Mouse (Mus musculus): ENCODE measurements around the gene Relt. TPM values are rescaled to one million over a fixed set of nuclear protein-coding genes. Genes with fewer than 3 reads are reported as not detected.
A peak's percentile ranks its signal among the peaks of the same experiment; 100 is the strongest.
"Not testable (repeated sequence)": the region's sequence is repeated elsewhere in the genome, so short reads cannot be mapped to it uniquely, and the experiment has no call there.

Gene Relt
- total RNA-seq, 2 experiments from 2014 or later: 13.8 to 16.6 TPM

DNA sequence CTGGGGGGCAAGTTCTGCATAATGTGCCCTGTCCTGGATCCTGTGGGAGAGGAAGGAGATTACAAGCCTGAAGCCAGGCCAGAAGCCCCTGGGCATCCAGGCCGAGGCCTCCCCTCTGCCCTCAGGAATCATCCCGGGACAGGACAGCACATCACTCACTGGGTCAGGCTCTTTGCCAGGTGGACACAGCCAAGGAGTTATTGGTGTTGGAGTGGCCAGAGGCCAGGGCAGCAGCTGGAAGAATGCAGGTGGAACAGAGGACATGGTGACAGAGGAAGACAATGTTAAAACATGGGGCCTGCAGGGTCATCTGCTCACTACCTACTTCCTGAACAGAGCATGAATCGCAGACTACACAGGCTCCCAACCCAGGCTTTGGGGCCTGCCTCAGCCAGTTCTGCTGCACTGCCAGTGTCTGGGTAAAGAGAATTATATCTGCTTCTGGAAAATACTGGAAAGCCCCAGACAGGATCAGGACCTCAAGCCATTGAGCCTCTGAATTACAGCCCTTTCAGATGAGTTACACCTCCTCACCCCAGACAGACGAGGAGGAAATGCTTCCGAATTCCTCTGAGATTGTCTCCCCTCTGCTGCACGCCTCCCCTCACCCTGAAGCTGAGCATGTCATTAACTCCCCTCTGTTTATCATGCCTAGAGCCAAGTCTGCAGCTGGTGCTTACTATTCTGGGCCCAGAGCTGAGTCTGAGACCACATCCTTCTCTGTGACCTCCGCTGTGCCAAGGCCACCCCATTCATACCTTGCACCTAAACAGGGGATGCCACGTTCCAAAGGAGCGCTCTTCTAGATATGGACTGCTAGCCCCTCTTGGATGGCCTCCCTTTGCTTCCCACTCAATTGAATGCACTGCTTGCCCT is 11.5 kb downstream of the Relt start:
- DNase-seq (ENCODE audit: low spot score in 2 of 2): no peak
- intact Hi-C loops (cut with DNase I): no loop called here

DNA sequence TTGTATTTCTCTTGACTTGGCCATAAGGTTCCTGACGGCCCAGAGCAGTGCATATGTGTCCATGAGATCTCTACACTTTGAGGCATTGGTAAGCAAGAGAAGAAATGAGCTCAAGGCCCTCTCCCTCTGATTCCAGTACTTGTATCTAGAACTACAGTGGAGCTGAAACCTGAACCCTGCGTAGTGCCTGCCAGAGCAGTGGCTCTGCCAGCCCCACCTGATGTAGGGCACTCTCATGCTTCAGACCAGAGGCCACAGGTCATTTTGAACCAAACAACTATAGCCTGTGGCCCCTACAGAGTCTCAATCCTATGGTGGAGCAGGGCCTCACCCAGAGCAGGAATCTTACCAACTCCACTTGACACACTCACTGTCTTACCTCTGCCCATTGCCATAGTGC is 13.7 kb downstream of the Relt start:
- intact Hi-C loops (cut with DNase I): loop anchor here (1.0 to 2.0 kb wide), 2 partner anchors 17 to 37 kb away; no protein-coding TSS in a partner anchor
- DNase-seq (ENCODE audit: low spot score in 2 of 2): no peak

DNA sequence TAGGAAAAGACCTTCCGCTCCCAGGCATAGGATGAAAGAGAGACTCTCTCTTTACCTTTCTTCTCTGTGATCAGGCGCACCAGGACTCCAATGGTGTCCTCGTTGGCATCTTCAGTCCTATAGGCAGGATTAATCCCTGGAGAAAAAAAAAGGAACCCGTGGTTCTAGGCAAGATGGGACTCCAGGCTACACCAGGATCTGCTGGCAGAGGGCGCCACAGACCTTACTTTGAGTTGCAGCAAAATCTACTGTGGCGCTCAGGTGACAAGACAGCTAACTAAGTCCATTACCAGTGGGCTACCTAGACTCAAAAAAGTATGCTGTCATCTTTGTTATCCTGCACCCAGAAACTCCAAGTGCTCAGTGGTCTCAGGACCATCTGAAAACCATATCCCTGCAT is 14.5 kb downstream of the Relt start:
- intact Hi-C loops (cut with DNase I): loop anchor here (1.0 to 2.0 kb wide), 2 partner anchors 18 to 38 kb away; no protein-coding TSS in a partner anchor

DNA sequence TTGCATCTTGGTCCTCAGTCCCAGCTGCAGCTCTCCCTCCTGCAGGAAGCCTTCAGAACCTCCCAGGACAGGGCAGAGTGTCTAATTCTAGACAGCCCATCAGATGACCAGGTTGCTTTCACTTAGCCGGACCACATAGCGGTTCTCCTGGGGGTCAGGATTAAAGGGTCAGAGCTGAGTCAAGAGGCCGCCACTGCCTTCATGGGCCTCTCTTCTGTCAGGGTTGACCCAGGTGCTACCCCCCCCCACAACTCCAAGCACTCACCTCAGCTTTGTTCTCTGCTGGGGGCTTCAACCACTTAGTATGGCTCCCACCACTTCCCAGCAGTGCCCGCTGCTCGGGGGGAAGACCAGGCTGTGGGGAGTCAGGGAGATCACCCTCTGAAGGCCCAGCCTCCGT is 16.1 kb downstream of the Relt start:
- no peak for DNase-seq (ENCODE audit: low spot score in 2 of 2)

More for the DNA sequence above, 14.5 kb downstream of the Relt start:
- DNase-seq (ENCODE audit: low spot score in 2 of 2): peak; percentile 74 to 89

DNA sequence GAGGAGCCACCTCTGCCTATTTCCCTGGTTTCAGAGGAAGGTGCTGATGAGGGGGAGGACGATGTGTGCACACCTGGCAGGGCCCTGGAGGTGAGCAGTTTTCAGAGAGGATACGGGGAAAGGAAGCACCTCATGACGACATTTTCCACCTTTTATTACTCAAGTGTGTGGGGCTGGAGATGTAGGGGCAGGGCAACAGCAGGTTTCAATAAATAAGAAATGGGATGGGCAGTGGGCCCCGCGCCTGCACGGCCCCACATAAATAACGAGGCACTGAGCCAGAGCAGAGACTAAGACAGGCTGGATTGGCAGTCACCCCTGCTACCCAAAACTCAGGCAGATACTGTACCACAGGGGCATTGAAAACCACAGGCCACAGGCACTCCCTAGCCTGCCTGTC is 17.2 kb downstream of the Relt start:
- DNase-seq (ENCODE audit: low spot score in 2 of 2); intact Hi-C loops (cut with DNase I): not testable (repeated sequence)

More for the DNA sequence above, 16.1 kb downstream of the Relt start:
- intact Hi-C loops (cut with DNase I): no loop called here

DNA sequence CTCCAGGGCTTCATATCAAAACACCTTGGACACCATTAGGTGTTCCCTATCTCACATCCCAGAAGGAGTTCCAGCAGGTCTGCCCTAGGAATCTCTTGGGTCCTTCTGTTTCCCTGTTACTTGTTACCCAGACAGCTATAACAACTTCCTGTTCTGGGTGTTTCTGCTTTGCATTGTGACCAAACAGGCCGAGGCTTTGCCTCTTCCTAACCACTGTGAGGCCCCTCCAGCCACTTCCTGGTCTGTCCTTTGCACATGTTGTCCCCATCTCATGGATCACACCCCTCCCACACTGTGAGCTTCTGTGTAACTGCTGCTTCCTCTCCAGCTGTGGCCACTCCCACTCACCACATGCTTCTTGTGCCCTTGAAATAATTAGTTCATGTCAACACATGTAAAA is 17.8 kb downstream of the Relt start:
- intact Hi-C loops (cut with DNase I): no loop called here
- DNase-seq (ENCODE audit: low spot score in 2 of 2): peak; percentile 55 to 72

DNA sequence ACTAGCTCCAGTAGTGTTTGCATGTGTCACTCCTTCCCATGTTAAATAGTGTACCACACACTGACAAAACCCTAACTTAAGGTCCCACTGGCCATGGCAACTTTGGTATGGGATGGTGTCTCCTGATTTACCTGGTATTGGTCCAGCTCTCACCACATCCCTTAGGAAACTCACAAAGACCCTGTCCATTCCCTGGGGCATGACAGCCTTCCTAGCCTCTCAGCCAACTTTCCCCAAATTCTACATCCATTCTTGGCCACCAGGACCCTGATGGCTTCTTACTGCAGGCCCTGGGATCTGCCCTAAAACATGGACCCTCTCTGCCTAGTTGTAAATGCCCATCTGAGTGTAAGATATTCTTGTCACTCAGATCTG is 18.2 kb downstream of the Relt start:
- intact Hi-C loops (cut with DNase I): no loop called here
- no peak for DNase-seq (ENCODE audit: low spot score in 2 of 2)

DNA sequence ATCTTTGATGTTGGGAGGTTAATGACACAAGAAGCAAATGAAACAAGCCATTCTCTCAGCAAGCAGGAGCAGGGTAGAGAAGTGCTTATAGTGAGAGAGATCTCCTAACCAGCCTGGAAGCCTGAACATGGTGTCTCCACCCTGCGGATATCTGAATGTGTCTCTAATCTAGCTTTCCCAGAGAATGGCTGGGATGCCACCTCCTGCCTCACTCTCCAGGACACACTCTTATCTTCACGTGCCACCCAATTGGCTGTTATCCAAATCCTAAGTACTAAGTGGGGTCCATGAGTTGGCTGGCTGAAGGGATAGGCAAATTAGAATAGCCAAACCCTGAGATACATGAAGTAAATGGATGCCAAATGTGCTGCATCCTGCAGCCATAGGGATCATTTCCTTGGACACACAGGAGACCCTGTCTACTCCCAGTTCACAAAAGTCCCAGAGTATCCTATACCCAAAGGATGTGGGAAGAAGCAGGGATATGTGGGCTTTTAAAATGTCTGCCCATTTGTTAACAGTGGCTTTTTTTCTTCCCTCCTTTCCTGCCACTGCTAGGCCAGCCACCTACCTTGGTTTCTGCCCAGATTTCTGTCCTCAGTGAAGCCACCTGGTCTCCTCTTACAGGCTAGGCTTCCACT is 18.7 kb downstream of the Relt start:
- intact Hi-C loops (cut with DNase I): no loop called here
- DNase-seq (ENCODE audit: low spot score in 2 of 2): no peak

DNA sequence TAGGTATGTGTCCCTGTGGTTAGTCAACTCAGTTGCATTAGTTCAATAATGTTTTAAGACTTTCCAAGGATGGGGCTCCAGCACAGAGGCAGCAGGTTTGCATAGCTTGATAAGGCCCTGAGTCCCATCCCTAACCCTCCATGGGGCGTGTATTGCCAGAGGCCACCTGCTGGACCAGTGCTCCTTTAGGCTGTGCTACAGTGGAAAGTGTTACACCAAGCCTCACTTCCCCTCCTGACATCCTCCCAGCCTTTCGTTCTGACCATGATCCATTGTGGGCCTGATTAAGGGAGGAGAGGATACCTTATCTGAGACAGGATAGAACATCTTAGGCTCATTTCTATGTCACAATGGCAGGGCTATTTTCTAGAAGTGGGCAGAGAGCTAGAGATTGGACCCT is 19.4 kb downstream of the Relt start:
- intact Hi-C loops (cut with DNase I): no loop called here
- no peak for DNase-seq (ENCODE audit: low spot score in 2 of 2)

DNA sequence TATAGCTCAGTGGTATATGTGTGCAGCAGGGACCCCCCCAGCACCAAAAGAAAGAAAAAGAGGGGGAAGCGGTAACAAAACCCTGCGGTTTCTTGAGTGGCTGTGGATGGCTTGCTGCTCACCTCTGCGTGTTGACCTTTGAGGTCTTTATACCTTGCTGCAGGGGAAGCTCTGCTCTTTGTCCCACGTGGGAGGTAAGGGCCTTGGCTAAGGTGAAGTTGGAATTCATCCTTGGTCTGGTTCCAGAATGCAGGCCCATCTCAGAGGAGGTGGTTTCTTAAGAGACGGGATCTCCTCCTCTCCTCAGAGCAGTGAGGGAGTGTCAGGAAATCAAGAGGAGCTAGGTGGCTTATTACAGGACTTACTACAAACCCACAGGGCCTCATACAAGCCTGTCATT is 21.1 kb downstream of the Relt start:
- intact Hi-C loops (cut with DNase I): no loop called here
- DNase-seq (ENCODE audit: low spot score in 2 of 2): no peak

DNA sequence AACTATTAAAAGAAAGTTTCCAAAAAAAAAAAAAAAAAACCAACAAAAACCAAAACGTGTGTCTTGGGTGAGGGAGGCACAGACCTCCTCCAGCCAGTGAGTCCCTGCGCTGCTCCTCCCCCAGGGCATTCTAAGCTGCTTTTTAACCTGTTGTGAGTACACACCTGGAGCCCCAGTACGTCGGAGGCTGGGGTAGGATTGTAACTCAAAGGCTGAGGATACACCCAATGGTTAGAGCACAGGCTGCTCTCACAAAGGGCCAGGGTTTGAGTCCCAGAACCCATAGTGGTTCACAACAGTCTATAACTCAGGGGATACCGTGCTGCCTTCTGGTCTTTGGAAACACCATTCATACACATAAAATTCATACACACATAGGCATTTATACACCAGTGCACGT is 21.6 kb downstream of the Relt start:
- DNase-seq (ENCODE audit: low spot score in 2 of 2): no peak
- intact Hi-C loops (cut with DNase I): no loop called here

DNA sequence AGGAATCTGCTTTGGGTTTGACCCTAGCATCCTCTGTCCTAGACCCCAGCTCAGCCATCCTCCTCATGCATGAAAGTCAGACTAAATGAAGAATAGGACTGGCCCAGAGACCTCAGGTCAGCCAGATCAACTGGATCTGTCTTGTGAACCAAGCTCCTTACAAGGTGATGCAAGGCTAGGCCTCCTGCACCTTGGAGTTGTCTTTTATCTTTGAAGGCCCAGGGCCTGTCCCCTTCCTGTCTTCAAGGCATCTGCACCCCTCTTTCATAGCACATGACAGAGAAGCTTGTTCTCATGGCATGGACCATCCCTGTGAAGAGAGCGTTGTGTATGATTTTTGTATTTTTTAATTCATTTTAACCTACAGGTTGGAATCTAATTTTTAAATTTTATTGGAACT is 22.3 kb downstream of the Relt start:
- DNase-seq (ENCODE audit: low spot score in 2 of 2): no peak
- intact Hi-C loops (cut with DNase I): no loop called here

DNA sequence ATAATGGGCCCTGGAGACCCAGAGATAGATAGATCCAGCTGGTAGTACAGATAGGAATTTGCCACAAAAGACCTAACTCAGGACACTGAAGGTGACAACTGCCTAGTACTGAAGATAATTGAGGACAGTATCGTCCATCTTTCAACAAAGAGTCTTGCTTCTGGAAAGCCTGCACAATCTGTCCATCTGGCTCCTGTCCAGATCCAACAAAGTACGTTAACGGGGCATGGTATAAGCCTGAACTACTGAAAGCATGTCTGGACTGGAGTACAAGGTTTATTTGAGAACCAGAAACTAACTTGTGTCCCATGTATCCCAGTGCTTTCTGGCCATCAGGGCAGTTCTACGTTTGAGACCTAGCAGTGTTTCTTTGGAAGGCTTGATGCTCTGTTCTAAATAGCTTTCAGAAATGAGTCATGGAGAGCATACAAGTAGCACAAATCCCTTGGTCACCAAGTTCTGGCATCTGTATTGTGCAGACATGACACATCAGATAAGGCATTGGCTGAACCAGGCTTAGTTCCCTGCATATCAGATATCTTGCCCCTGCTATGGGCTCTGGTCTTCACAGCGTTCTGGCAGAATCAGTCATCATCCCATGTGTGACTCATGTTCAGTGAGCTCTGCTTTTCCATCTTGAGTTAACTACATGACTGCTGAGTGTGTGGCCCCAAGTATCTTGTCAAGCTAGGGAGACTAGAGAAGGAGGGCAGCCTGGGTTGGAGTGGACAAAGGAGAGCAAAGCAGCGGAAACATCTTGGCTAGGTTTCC is 23.4 kb downstream of the Relt start:
- intact Hi-C loops (cut with DNase I): no loop called here
- DNase-seq (ENCODE audit: low spot score in 2 of 2): no peak

DNA sequence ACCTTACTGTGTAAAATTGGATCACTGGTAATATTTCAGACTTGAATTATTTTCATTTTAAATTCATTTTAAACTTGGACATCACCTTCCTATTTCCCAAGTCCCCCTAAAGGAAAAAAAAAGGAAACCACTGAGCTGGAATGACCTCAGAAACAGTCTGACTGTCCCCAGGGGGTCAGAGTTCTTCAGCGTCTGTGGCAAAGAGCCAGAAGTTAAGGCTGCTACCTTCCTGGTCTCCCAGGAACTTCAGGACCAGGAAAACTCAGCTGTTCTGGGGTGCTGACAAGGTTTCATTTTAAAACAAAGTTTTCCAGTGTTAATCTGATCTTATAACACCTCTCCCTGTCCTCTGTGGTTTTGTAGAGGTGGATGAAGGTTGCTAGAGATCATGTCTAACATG is 25.5 kb downstream of the Relt start:
- intact Hi-C loops (cut with DNase I): no loop called here

DNA sequence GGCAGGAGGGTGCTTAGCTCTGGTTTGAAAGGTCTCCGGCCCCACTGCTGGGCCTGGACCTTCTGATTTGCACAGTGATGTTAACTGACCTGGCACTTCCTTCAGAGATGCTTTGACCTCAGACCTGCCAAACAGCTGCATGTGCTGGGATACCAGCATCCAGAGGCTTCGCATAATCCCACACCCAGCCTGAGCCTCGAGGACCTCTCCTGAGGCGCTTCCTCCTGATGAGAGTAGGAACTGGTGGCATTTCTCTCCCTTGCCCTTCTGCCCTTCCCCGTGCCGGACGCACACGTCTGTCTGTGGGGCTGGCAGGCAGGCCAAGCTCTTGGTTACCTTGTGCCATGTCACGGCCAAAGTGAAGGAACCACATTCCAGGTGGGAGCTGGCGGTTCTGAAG is 26.6 kb downstream of the Relt start:
- no peak for DNase-seq (ENCODE audit: low spot score in 2 of 2)

More for the DNA sequence above, 25.5 kb downstream of the Relt start:
- no peak for DNase-seq (ENCODE audit: low spot score in 2 of 2)

DNA sequence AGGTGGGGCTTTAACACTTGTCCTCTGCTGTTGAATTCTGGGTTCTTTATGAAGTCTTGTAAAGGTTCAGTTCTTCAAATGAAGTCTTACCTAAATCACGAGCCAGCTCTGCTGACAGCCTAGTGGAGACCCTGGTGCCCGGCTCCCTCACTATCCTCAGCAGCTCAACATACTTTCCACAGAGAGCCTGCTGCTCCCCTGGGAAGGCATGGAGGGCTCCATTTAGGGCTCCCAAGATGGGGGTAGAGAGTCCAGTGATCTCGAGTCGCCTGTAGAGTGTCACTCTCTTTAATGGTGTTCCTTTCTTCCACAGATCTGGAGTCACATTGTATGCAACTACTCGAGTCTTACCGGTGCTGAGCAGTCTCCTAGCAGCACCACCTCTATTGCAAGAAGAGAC is 27.5 kb downstream of the Relt start:
- intact Hi-C loops (cut with DNase I): no loop called here
- DNase-seq (ENCODE audit: low spot score in 2 of 2): no peak

More for the DNA sequence above, 26.6 kb downstream of the Relt start:
- intact Hi-C loops (cut with DNase I): no loop called here

DNA sequence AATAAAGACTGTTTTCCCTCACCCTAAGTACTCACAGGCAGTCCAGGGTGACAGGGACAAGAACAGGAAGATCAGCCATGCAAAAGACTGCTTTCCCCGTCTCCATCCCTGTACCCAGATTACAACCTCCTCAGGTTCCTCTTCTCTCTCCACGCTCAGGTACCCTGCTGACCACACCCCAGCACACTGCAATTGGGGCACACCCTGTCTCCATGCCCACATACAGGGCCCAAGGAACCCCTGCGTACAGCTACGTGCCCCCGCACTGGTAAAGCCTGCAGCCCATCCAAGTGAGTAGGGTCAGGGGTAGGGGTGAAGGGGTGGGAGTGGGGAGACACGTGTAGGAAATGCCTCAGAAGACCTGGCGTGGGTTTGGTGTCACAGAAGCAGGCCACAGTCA is 28.1 kb downstream of the Relt start:
- DNase-seq (ENCODE audit: low spot score in 2 of 2): no peak
- intact Hi-C loops (cut with DNase I): no loop called here

DNA sequence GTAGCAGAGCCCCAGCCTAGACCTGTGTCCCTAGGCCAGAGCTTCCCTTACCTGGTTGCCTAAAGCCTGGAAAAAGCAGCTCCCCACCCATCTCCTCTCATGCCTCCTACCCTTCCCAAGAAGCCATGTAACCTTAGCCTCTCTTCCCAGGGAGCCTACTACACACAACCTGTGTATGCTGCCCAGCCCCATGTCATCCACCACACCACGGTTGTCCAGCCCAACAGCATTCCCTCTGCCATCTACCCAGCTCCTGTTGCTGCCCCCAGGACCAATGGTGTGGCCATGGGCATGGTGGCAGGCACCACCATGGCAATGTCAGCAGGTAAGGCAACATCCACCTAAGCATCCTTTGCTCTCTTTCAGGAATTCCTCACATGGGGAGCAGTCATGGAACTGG is 29.4 kb downstream of the Relt start:
- intact Hi-C loops (cut with DNase I): no loop called here
- DNase-seq (ENCODE audit: low spot score in 2 of 2): no peak

DNA sequence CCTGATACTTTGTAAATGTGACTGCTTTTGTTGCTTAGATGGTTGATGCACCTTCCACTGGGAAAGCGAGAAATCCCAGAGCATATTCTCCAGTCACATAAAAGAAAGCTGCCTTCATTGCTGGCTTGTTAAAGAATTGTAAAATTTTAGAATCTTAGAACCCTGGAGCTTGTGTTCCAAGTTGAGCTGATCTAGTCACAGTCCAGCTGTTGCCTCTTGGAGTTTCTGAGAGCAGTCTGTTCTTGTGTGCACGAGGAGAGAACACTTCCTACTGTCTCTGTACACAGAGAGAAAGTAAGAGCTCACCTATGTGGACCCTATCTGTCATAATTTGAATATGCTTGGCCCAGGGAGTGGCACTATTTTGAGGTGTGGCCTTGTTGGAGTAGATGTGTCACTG is 34.7 kb downstream of the Relt start:
- intact Hi-C loops (cut with DNase I): no loop called here
- DNase-seq (ENCODE audit: low spot score in 2 of 2): peak in 1 of 2 experiments; percentile 59

DNA sequence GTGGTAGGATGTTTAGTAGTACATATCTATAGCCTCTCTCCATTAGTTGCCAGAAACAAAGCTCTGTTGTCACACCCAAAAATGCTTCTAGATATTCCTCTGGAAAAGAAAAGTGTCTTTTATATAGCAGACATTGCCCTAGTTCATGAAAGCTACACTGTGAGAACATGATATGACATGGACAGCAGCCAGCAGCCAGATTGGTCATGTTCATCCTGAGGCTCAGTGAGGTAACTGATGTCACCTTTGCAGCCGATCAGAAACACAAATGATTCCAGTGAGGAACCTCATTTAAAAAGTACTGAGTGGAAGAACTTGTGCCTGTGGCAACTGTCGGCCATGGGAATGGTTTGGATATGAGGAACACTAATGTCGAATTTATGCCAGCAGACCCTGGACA is 38.6 kb downstream of the Relt start:
- intact Hi-C loops (cut with DNase I): no loop called here
- DNase-seq (ENCODE audit: low spot score in 2 of 2): no peak

Measured in left cerebral cortex, postnatal 25 days (tissue).